Mouse (Mus musculus): Measurements from ENCODE around the gene Pdlim7.
A peak's percentile ranks its signal among the peaks of the same experiment; 100 is the strongest.

Pdlim7 gene

GRCm38 (mm10) chr13:55513111-55513748 lies at the start of gene Pdlim7:
TSS of gene Pdlim7 (minus strand) at chr13:55513676.
- DNase-seq (ENCODE audit: low spot score in 2 of 2), result peak; percentile 55 to 80

GRCm38 (mm10) chr13:55557499-55557898 lies 44.0 kb upstream of the Pdlim7 start:
- no peak for DNase-seq (ENCODE audit: low spot score in 2 of 2)

- no peak for DNase-seq (ENCODE audit: low spot score in 2 of 2)
Observed at GRCm38 (mm10) chr13:55555921-55556320, 42.4 kb upstream of the Pdlim7 start.

GRCm38 (mm10) chr13:55549061-55549460 lies 35.6 kb upstream of the Pdlim7 start:
- no peak for DNase-seq (ENCODE audit: low spot score in 2 of 2)

GRCm38 (mm10) chr13:55548426-55548825 lies 35.0 kb upstream of the Pdlim7 start:
- DNase-seq (ENCODE audit: low spot score in 2 of 2), result no peak

GRCm38 (mm10) chr13:55547916-55548315 lies 34.4 kb upstream of the Pdlim7 start:
- no peak for DNase-seq (ENCODE audit: low spot score in 2 of 2)

- DNase-seq (ENCODE audit: low spot score in 2 of 2), result no peak
Observed at GRCm38 (mm10) chr13:55544792-55545191, 31.3 kb upstream of the Pdlim7 start.

GRCm38 (mm10) chr13:55543447-55543846 lies 30.0 kb upstream of the Pdlim7 start:
- DNase-seq (ENCODE audit: low spot score in 2 of 2), result no peak

GRCm38 (mm10) chr13:55542891-55543290 lies 29.4 kb upstream of the Pdlim7 start:
- DNase-seq (ENCODE audit: low spot score in 2 of 2), result no peak

- peak in 1 of 2 experiments; percentile 42 for DNase-seq (ENCODE audit: low spot score in 2 of 2)
Observed at GRCm38 (mm10) chr13:55540933-55541332, 27.5 kb upstream of the Pdlim7 start.

- DNase-seq (ENCODE audit: low spot score in 2 of 2), result peak; percentile 100
Observed at GRCm38 (mm10) chr13:55536194-55537175, 23.0 kb upstream of the Pdlim7 start, which contains the start of gene Ddx41. TSS of gene Ddx41 (minus strand) at chr13:55536658.

GRCm38 (mm10) chr13:55535796-55536193 lies 22.3 kb upstream of the Pdlim7 start:
- DNase-seq (ENCODE audit: low spot score in 2 of 2), result no peak

GRCm38 (mm10) chr13:55535191-55535590 lies 21.7 kb upstream of the Pdlim7 start:
- DNase-seq (ENCODE audit: low spot score in 2 of 2), result no peak

- DNase-seq (ENCODE audit: low spot score in 2 of 2), result no peak
Observed at GRCm38 (mm10) chr13:55529198-55529915, 15.9 kb upstream of the Pdlim7 start, which contains the start of gene Dok3. TSS of gene Dok3 (minus strand) at chr13:55529296.

- no peak for DNase-seq (ENCODE audit: low spot score in 2 of 2)
Observed at GRCm38 (mm10) chr13:55527834-55528772, 14.6 kb upstream of the Pdlim7 start.

GRCm38 (mm10) chr13:55527212-55527611 lies 13.7 kb upstream of the Pdlim7 start:
- DNase-seq (ENCODE audit: low spot score in 2 of 2), result no peak

GRCm38 (mm10) chr13:55525733-55526553 lies 12.5 kb upstream of the Pdlim7 start:
- no peak for DNase-seq (ENCODE audit: low spot score in 2 of 2)

- no peak for DNase-seq (ENCODE audit: low spot score in 2 of 2)
Observed at GRCm38 (mm10) chr13:55523951-55524600, 10.6 kb upstream of the Pdlim7 start.

- DNase-seq (ENCODE audit: low spot score in 2 of 2), result no peak
Observed at GRCm38 (mm10) chr13:55523278-55523677, 9.8 kb upstream of the Pdlim7 start.
